Mouse (Mus musculus): Measurements from ENCODE around the gene Artn. TPM values are rescaled to one million over a fixed set of nuclear protein-coding genes. Genes with fewer than 3 reads are reported as not detected.

The Artn gene
- 0.43 and 1.2 TPM in 2 replicates for polyA plus RNA-seq (2014; fragmentation: Nextera tagmentation; extraction: Ambion mirVana)

DNA sequence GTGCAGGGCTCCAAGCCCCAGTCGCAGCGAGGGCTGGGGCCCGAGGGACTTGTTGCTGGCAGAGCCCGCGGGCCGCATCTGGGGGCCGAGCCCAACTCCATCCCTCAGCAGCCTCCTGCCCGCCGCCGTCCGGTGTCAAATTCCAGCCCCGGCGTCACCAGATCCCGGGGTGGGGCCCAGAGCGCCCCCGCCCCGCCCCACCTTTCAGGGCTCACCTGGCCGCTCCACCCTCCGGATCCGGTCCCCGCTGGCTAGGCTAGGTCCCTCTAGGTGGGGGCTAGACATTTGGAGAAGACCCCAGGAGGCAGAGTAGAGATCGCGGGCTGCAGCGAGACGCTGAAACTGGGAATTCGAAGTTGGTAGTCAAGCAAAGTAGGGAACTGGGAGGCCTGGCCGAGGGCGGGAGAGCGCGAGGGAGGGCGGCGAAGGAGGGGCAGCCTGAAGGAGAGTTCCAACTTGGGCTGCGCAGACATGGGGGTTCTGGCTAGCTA is at the start of gene Artn:
TSS of gene Artn (minus strand) at position 373 of the 491 bp plus-strand sequence.
- Histone ChIP-seq H3K4me1 (replicated peaks; ENCODE audit: control insufficient read depth, insufficient read depth, low read length) (peaks cover 9% of the 10 kb centered on the region; the same call in 1 of the 2 replicates), H3K27ac (ENCODE audit: low read depth, low read length) (no peak within 1 kb of the TSS), H3K9ac (ENCODE audit: low read length) (peak within 1 kb of the TSS; percentile 36), H3K9me3 (ENCODE audit: control insufficient read depth, low read length) (no peaks in the 10 kb centered on the region), H3K36me3 (ENCODE audit: control insufficient read depth, insufficient read depth, low read length) (no peaks in the 10 kb centered on the region), H3K4me2 (ENCODE audit: low read depth, low read length, severe bottlenecking) (peak within 1 kb of the TSS; percentile 71), H3K4me3 (ENCODE audit: low read depth, low read length) (peak within 1 kb of the TSS; percentile 31), H3K27me3 (ENCODE audit: control insufficient read depth, insufficient read depth, low read length) (peaks cover 48% of the 10 kb centered on the region)
- ATAC-seq (replicated peaks; ENCODE audit: low FRiP score) (peak; percentile 29; the same call in 1 of the 2 replicates), DNase-seq (ENCODE audit: low spot score) (peak; percentile 72)
- WGBS, result 0% methylated on average over 33 of the region's 33 CpGs

DNA sequence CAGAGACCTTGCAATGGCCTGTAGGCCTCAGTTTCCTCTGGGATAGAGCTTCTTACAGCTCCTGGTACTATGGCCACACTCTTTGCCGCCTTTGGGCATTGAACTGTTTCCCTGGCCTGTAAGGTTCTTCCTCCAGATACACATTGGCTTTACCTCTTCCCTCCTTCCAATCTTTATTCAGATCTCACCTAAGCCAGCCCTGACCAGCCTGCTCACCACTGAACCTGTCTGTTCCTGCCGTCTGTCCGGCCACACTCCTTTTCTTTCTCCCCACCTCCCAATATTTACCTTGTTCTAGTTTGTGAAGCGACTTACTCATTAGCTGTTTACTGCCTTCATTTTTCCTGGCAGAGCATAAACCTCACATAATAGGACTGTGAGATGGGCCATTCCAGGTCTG is 49.6 kb upstream of the Artn start:
- H3K27me3 ChIP-seq (ENCODE audit: control insufficient read depth, insufficient read depth, low read length), result no peaks in the 10 kb centered on the region
- no peak for DNase-seq (ENCODE audit: low spot score)
- no peak overlapping the region for H3K4me3 ChIP-seq (ENCODE audit: low read depth, low read length)
- no peaks in the 10 kb centered on the region for H3K9me3 ChIP-seq (ENCODE audit: control insufficient read depth, low read length)
- H3K4me2 ChIP-seq (ENCODE audit: low read depth, low read length, severe bottlenecking), result no peak overlapping the region
- H3K4me1 ChIP-seq (replicated peaks; ENCODE audit: control insufficient read depth, insufficient read depth, low read length), result no peaks in the 10 kb centered on the region
- WGBS, result 91% methylated on average over 4 of the region's 4 CpGs
- H3K36me3 ChIP-seq (ENCODE audit: control insufficient read depth, insufficient read depth, low read length), result no peaks in the 10 kb centered on the region
- no peak for ATAC-seq (replicated peaks; ENCODE audit: low FRiP score)
- H3K27ac ChIP-seq (ENCODE audit: low read depth, low read length), result no peak overlapping the region
- no peak overlapping the region for H3K9ac ChIP-seq (ENCODE audit: low read length)

DNA sequence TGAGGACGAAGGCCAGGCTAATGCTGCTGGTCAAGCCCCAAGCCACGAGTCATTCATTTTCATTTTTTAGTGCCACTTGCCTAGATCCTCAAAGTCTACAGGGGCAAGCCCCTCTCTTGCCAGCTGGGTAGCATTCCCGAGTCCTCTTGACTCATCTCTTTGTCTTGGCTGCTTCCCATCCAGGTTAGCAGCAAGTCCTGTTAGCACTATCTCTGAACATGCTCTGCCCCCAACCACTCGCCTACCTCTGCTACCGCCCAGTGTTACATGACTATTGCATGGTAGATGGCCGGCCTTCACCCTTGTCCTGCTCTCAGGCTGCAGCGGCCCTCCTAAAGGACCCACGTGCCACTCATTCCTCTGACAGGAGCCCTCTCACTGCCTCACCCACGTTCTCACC is 48.7 kb upstream of the Artn start:
- ATAC-seq (replicated peaks; ENCODE audit: low FRiP score) (no peak), DNase-seq (ENCODE audit: low spot score) (no peak)
- H3K4me1 ChIP-seq (replicated peaks; ENCODE audit: control insufficient read depth, insufficient read depth, low read length), result no peaks in the 10 kb centered on the region
- H3K9me3 ChIP-seq (ENCODE audit: control insufficient read depth, low read length), result no peaks in the 10 kb centered on the region
- no peaks in the 10 kb centered on the region for H3K27me3 ChIP-seq (ENCODE audit: control insufficient read depth, insufficient read depth, low read length)
- H3K9ac ChIP-seq (ENCODE audit: low read length), result no peak overlapping the region
- H3K4me3 ChIP-seq (ENCODE audit: low read depth, low read length), result no peak overlapping the region
- no peaks in the 10 kb centered on the region for H3K36me3 ChIP-seq (ENCODE audit: control insufficient read depth, insufficient read depth, low read length)
- 91% methylated on average over 9 of the region's 9 CpGs for WGBS
- H3K4me2 ChIP-seq (ENCODE audit: low read depth, low read length, severe bottlenecking), result no peak overlapping the region
- H3K27ac ChIP-seq (ENCODE audit: low read depth, low read length), result no peak overlapping the region

DNA sequence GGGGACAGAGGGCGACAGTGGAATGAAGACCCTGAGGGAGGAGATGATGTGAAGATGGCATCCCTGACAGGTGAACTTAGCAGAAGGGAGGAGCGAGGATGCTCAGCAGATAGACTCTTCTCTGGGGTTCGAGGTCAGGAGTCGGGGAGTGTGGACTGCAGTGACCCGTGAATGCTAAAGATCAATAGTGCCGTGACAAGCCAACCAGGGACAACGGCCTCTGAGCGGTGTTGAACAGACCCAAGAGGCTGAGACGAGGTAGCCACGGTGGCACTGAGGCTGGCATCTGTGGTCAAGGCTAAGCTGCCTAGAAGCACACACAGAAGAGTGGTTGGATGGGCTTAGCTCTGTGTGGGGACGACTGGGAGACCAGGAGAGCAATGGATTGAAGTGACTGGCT is 48.3 kb upstream of the Artn start:
- no peak overlapping the region for H3K4me3 ChIP-seq (ENCODE audit: low read depth, low read length)
- H3K4me1 ChIP-seq (replicated peaks; ENCODE audit: control insufficient read depth, insufficient read depth, low read length), result no peaks in the 10 kb centered on the region
- no peaks in the 10 kb centered on the region for H3K9me3 ChIP-seq (ENCODE audit: control insufficient read depth, low read length)
- H3K27ac ChIP-seq (ENCODE audit: low read depth, low read length), result no peak overlapping the region
- ATAC-seq (replicated peaks; ENCODE audit: low FRiP score), result no peak
- no peak for DNase-seq (ENCODE audit: low spot score)
- no peaks in the 10 kb centered on the region for H3K36me3 ChIP-seq (ENCODE audit: control insufficient read depth, insufficient read depth, low read length)
- 89% methylated on average over 11 of the region's 11 CpGs for WGBS
- H3K9ac ChIP-seq (ENCODE audit: low read length), result no peak overlapping the region
- no peaks in the 10 kb centered on the region for H3K27me3 ChIP-seq (ENCODE audit: control insufficient read depth, insufficient read depth, low read length)
- H3K4me2 ChIP-seq (ENCODE audit: low read depth, low read length, severe bottlenecking), result no peak overlapping the region

DNA sequence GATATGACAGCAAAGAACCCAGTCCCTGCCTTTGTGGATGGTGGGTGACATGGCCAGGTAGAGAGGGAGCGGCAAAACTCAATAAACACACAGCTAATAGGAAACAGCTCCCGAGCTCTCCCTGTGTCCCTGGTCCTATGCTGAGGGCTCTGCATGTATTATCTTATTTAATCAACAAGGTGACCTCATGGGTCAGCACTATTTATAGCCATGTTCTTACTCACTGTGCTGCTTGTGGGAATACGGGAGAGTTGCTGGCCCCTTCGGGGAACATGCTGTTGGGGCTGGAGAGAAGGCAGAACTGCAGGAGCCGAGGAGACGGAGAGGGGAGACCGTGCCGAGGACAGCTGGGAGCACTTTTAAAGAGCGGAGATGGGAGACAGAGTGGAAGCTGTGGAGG is 47.8 kb upstream of the Artn start:
- WGBS, result 84% methylated on average over 9 of the region's 9 CpGs
- H3K36me3 ChIP-seq (ENCODE audit: control insufficient read depth, insufficient read depth, low read length), result no peaks in the 10 kb centered on the region
- ATAC-seq (replicated peaks; ENCODE audit: low FRiP score) (no peak), DNase-seq (ENCODE audit: low spot score) (no peak)
- H3K9ac ChIP-seq (ENCODE audit: low read length), result no peak overlapping the region
- H3K27me3 ChIP-seq (ENCODE audit: control insufficient read depth, insufficient read depth, low read length), result no peaks in the 10 kb centered on the region
- H3K4me3 ChIP-seq (ENCODE audit: low read depth, low read length), result no peak overlapping the region
- no peak overlapping the region for H3K27ac ChIP-seq (ENCODE audit: low read depth, low read length)
- no peaks in the 10 kb centered on the region for H3K9me3 ChIP-seq (ENCODE audit: control insufficient read depth, low read length)
- no peaks in the 10 kb centered on the region for H3K4me1 ChIP-seq (replicated peaks; ENCODE audit: control insufficient read depth, insufficient read depth, low read length)
- no peak overlapping the region for H3K4me2 ChIP-seq (ENCODE audit: low read depth, low read length, severe bottlenecking)

DNA sequence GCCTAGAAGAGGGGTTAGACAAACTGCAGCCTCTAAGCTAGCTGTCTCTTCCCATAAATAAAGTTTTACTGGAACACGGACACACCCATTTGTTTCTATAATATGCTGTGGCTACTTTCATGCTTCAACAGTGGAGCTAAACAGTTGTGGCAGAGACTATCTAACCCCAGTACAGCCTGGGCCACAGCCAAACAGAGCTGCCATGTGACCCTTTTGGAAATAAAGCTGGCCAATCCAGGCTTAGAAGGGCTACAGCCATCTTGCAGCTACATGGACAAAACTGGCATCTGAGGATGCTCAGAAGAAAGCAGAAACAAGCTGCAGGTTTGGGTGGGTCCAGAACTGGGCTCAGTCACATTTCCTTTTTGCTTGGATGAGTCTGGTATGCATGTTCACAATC is 46.3 kb upstream of the Artn start:
- Histone ChIP-seq H3K27ac (ENCODE audit: low read depth, low read length) (no peak overlapping the region), H3K9ac (ENCODE audit: low read length) (no peak overlapping the region), H3K36me3 (ENCODE audit: control insufficient read depth, insufficient read depth, low read length) (no peaks in the 10 kb centered on the region), H3K4me3 (ENCODE audit: low read depth, low read length) (no peak overlapping the region), H3K4me2 (ENCODE audit: low read depth, low read length, severe bottlenecking) (no peak overlapping the region), H3K9me3 (ENCODE audit: control insufficient read depth, low read length) (no peaks in the 10 kb centered on the region), H3K4me1 (replicated peaks; ENCODE audit: control insufficient read depth, insufficient read depth, low read length) (no peaks in the 10 kb centered on the region), H3K27me3 (ENCODE audit: control insufficient read depth, insufficient read depth, low read length) (no peaks in the 10 kb centered on the region)
- no peak for DNase-seq (ENCODE audit: low spot score)
- WGBS, result 89% methylated on average over 1 of the region's 1 CpGs
- ATAC-seq (replicated peaks; ENCODE audit: low FRiP score), result no peak

DNA sequence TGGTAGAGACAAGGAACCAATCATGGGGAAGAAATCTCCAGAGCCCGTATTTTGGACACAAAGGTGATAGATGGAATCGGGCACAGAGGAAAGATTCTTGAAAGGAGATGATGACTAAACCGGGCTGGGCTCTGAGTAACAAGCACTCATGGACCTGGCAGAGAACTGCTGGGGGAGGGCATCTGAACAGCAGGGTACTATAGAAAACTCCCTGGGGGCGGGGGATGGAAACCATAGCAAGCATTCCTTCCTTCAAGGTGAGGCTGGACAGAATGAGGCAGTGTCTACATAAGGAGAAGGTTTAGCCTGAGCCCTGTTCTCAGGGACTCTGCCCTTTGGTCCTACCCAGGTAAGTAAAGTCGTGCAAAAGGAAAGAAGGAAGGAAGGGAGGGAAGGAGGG is 45.2 kb upstream of the Artn start:
- no peak for ATAC-seq (replicated peaks; ENCODE audit: low FRiP score)
- 74% methylated on average over 5 of the region's 5 CpGs for WGBS

DNA sequence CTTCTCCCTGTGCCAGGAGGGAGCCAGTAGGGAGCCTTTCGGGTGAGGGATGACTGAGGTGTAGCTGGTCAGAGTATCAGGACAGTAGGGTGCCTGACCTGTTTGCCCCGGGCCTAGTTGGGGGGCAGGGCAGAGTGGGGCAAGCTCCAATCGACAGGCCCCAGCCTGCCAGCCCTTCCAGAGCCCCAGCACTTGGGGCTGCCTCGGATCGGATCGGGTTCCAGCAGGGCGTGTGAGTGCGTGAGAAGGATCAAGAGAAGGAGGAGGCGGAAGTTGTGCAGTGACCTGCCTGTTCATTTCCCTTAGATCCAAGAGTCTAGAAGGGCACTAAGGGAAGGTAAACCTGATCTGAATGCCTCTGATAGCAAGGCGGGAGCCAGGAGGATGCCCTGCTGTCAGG is 43.4 kb upstream of the Artn start:
- Histone ChIP-seq H3K27me3 (ENCODE audit: control insufficient read depth, insufficient read depth, low read length) (no peaks in the 10 kb centered on the region), H3K9me3 (ENCODE audit: control insufficient read depth, low read length) (no peaks in the 10 kb centered on the region), H3K27ac (ENCODE audit: low read depth, low read length) (no peak overlapping the region), H3K9ac (ENCODE audit: low read length) (no peak overlapping the region), H3K36me3 (ENCODE audit: control insufficient read depth, insufficient read depth, low read length) (no peaks in the 10 kb centered on the region), H3K4me1 (replicated peaks; ENCODE audit: control insufficient read depth, insufficient read depth, low read length) (no peaks in the 10 kb centered on the region), H3K4me3 (ENCODE audit: low read depth, low read length) (no peak overlapping the region), H3K4me2 (ENCODE audit: low read depth, low read length, severe bottlenecking) (no peak overlapping the region)
- no peak for ATAC-seq (replicated peaks; ENCODE audit: low FRiP score)
- DNase-seq (ENCODE audit: low spot score), result no peak
- 60% methylated on average over 10 of the region's 10 CpGs for WGBS

More for the DNA sequence above, 45.2 kb upstream of the Artn start:
- DNase-seq (ENCODE audit: low spot score), result no peak
- Histone ChIP-seq H3K9ac (ENCODE audit: low read length) (no peak overlapping the region), H3K27ac (ENCODE audit: low read depth, low read length) (no peak overlapping the region), H3K36me3 (ENCODE audit: control insufficient read depth, insufficient read depth, low read length) (no peaks in the 10 kb centered on the region), H3K4me1 (replicated peaks; ENCODE audit: control insufficient read depth, insufficient read depth, low read length) (no peaks in the 10 kb centered on the region), H3K4me2 (ENCODE audit: low read depth, low read length, severe bottlenecking) (no peak overlapping the region), H3K9me3 (ENCODE audit: control insufficient read depth, low read length) (no peaks in the 10 kb centered on the region), H3K4me3 (ENCODE audit: low read depth, low read length) (no peak overlapping the region), H3K27me3 (ENCODE audit: control insufficient read depth, insufficient read depth, low read length) (no peaks in the 10 kb centered on the region)

DNA sequence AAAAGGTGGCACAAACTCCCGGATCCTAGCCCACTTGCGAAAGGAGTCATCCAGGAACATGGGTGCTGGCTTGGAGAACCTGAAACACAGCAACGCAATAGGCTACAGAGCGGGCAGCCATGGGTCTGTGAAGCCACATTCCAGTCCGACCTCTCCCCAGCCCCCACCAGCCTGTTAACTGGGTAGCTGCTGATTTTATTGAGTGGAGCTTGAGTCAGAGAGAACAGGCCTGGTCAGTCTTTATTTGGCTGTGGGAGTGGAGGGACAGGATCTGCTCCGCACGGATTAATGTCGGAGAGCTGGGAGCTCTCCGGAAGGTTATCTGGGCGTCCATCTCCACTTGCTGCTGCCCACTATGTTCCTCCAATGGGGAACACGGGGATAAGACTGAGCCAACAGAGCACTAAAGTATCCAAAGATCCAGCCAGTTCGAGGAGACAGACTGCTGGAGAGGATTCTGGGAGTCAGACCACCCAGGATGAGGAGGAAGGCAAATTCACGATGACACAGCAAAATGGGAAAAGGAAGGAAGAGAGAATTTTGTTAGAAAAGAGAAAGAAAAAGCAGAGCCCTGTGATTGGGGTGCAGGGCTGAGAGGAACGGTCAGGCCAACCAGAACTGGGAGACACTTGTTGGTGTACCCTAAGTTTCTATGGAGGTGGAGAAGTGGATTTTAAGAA is 34.9 kb upstream of the Artn start:
- no peaks in the 10 kb centered on the region; the same call in 1 of the 2 replicates for H3K36me3 ChIP-seq (ENCODE audit: control insufficient read depth, insufficient read depth, low read length)
- no peaks in the 10 kb centered on the region for H3K4me1 ChIP-seq (replicated peaks; ENCODE audit: control insufficient read depth, insufficient read depth, low read length)
- no peak overlapping the region for H3K4me2 ChIP-seq (ENCODE audit: low read depth, low read length, severe bottlenecking)
- ATAC-seq (replicated peaks; ENCODE audit: low FRiP score), result no peak
- no peaks in the 10 kb centered on the region for H3K27me3 ChIP-seq (ENCODE audit: control insufficient read depth, insufficient read depth, low read length)
- no peak overlapping the region for H3K27ac ChIP-seq (ENCODE audit: low read depth, low read length)
- H3K9ac ChIP-seq (ENCODE audit: low read length), result no peak overlapping the region
- no peak for DNase-seq (ENCODE audit: low spot score)
- no peaks in the 10 kb centered on the region for H3K9me3 ChIP-seq (ENCODE audit: control insufficient read depth, low read length)
- H3K4me3 ChIP-seq (ENCODE audit: low read depth, low read length), result no peak overlapping the region
- WGBS, result 86% methylated on average over 14 of the region's 14 CpGs
